13 mouse cellular contexts compared by ENCODE assay signal in the genomic region with DNA sequence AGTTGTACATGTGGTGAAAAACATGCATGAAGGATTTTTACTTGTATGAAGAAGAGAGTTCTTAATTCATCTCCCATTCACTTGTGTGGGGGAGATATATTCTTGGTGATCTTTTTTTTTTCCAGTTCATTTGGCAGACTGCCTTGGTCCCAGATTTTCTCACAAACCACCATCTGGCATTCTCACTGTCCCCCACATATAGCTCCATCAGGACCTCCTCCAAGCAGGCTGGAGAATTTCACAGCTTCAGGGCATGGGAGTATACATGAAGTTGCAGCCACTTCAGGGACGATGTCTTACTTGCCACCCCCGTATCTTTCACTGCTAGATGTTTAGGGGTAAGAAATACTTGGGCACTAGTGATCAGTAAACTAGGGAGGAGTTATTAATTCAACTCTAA.
DNase-seq lines count a peak whose midpoint lies in the region; ATAC-seq lines count a peak whose summit lies in the region.
"Had no signal": no experiment of that assay in that cellular context is flagged by ENCODE, and none has a peak within 500 bp of the region (broad histone marks: within the 10 kb centered on the region; RNA-seq: fewer than 3 reads in every experiment).

No protein-coding gene starts in this region.

- H3K36me3 ChIP-seq in forebrain, embryonic 14.5 days (ENCODE audit: control insufficient read depth, insufficient read depth, low read length) = no peaks in the 10 kb centered on the region
- H3K36me3 ChIP-seq in forebrain, embryonic 12.5 days (replicated peaks) = no peaks in the 10 kb centered on the region
- no peaks in the 10 kb centered on the region for H3K36me3 ChIP-seq in limb, embryonic 10.5 days
- H3K36me3 ChIP-seq: embryonic facial prominence, embryonic 13.5 days; liver, embryonic 15.5 days had no signal

- H3K4me1 ChIP-seq in forebrain, embryonic 14.5 days (ENCODE audit: control insufficient read depth, insufficient read depth, low read length) = no peaks in the 10 kb centered on the region
- H3K4me1 ChIP-seq in forebrain, embryonic 12.5 days = no peaks in the 10 kb centered on the region
- no peaks in the 10 kb centered on the region for H3K4me1 ChIP-seq in limb, embryonic 10.5 days
- H3K4me1 ChIP-seq: embryonic facial prominence, embryonic 13.5 days; liver, embryonic 15.5 days had no signal

- H3K27me3 ChIP-seq in forebrain, embryonic 14.5 days (replicated peaks; ENCODE audit: control insufficient read depth, insufficient read depth, low read length) = no peaks in the 10 kb centered on the region
- H3K27me3 ChIP-seq in forebrain, embryonic 12.5 days = no peaks in the 10 kb centered on the region
- no peaks in the 10 kb centered on the region for H3K27me3 ChIP-seq in limb, embryonic 10.5 days (ENCODE audit: low read depth, poor library complexity, severe bottlenecking)
- H3K27me3 ChIP-seq: embryonic facial prominence, embryonic 13.5 days; liver, embryonic 15.5 days had no signal

- peak; percentile 52; the same call in 1 of the 2 replicates for ATAC-seq in forebrain, embryonic 14.5 days
- ATAC-seq in forebrain, embryonic 12.5 days (ENCODE audit: low FRiP score) = no peak
- peak; percentile 95 for ATAC-seq in frontal cortex, adult (ENCODE audit: low TSS enrichment)
- ATAC-seq: intestine, embryonic 16.5 days had no signal

- H3K4me2 ChIP-seq in forebrain, embryonic 14.5 days (ENCODE audit: low read length) = no peak overlapping the region
- H3K4me2 ChIP-seq in forebrain, embryonic 12.5 days = no peak overlapping the region
- H3K4me2 ChIP-seq: embryonic facial prominence, embryonic 13.5 days; liver, embryonic 15.5 days had no signal

- H3K27ac ChIP-seq in forebrain, embryonic 14.5 days (ENCODE audit: low read depth, low read length) = no peak overlapping the region
- H3K27ac ChIP-seq in forebrain, embryonic 12.5 days = no peak overlapping the region
- no peak overlapping the region for H3K27ac ChIP-seq in limb, embryonic 10.5 days
- H3K27ac ChIP-seq: embryonic facial prominence, embryonic 13.5 days; liver, embryonic 15.5 days; stomach, postnatal 0 days had no signal

- H3K9ac ChIP-seq in forebrain, embryonic 14.5 days (ENCODE audit: low read length) = no peak overlapping the region
- no peak overlapping the region for H3K9ac ChIP-seq in forebrain, embryonic 12.5 days
- H3K9ac ChIP-seq: embryonic facial prominence, embryonic 13.5 days; liver, embryonic 15.5 days had no signal

- no peak overlapping the region for H3K4me3 ChIP-seq in forebrain, embryonic 14.5 days (ENCODE audit: low read depth, low read length)
- no peak overlapping the region for H3K4me3 ChIP-seq in forebrain, embryonic 12.5 days (replicated peaks)
- no peak overlapping the region for H3K4me3 ChIP-seq in limb, embryonic 10.5 days
- H3K4me3 ChIP-seq: embryonic facial prominence, embryonic 13.5 days; liver, embryonic 15.5 days had no signal

- WGBS in forebrain, embryonic 14.5 days = 70% methylated on average over 2 of the region's 2 CpGs
- 84% methylated on average over 2 of the region's 2 CpGs for WGBS in forebrain, embryonic 12.5 days
- WGBS in limb, embryonic 10.5 days = 85% methylated on average over 2 of the region's 2 CpGs

- intact Hi-C loops in left cerebral cortex, postnatal 25 days (cut with DNase I) = no loop called here

- no peaks in the 10 kb centered on the region for H3K9me3 ChIP-seq in forebrain, embryonic 14.5 days (replicated peaks; ENCODE audit: control insufficient read depth, low read length)
- no peaks in the 10 kb centered on the region for H3K9me3 ChIP-seq in forebrain, embryonic 12.5 days
- H3K9me3 ChIP-seq in limb, embryonic 10.5 days (replicated peaks) = no peaks in the 10 kb centered on the region
- H3K9me3 ChIP-seq: embryonic facial prominence, embryonic 13.5 days; liver, embryonic 15.5 days had no signal

- DNase-seq in forebrain, embryonic 14.5 days (ENCODE audit: low spot score) = peak; percentile 51
- DNase-seq in cerebellum, adult 11 months = peak; percentile 47
- peak; percentile 30 to 88 for DNase-seq in left cerebral cortex, postnatal 25 days (ENCODE audit: low spot score in 2 of 2)
- DNase-seq in limb, embryonic 10.5 days (ENCODE audit: low spot score) = no peak
- no peak for DNase-seq in neural tube, embryonic 10.5 days (ENCODE audit: extremely low spot score, low spot score)
- no peak for DNase-seq in natural killer cell, adult 2 months (ENCODE audit: low spot score in 2 of 2)
- DNase-seq: heart, postnatal 10 days had no signal

Comparison
In these comparisons a context has a peak if more than half of its experiments do, and no peak if none do; other contexts are left out.
1. DNase-seq: peak in forebrain, embryonic 14.5 days (single experiment), cerebellum, adult 11 months (single experiment) and left cerebral cortex, postnatal 25 days (2 of 2); none in limb, embryonic 10.5 days (single experiment), neural tube, embryonic 10.5 days (single experiment) and natural killer cell, adult 2 months (0 of 2).